Mouse (Mus musculus): ENCODE measurements around the gene 5730522E02Rik. TPM values are rescaled to one million over a fixed set of nuclear protein-coding genes. Genes with fewer than 3 reads are reported as not detected.

5730522E02Rik gene
- not detected for polyA plus RNA-seq (2012; fragmentation: generic; extraction: Trizol)

GRCm38 (mm10) chr11:26210582-26211180 lies at the start of gene 5730522E02Rik:
Gene 5730522E02Rik, minus strand, starts transcription at chr11:26210763.

Other genes with a start within 250 kb of the 5730522E02Rik start
- gene Fancl, start 175.4 kb upstream of the 5730522E02Rik start, polyA plus RNA-seq (2012; fragmentation: generic; extraction: Trizol), result 10 to 100 TPM in 1 of 2 experiments, 1 to 10 TPM in 1; 1.7 to 12.4 TPM